Mouse (Mus musculus): ENCODE data around the gene Akap13.

Gene Akap13

DNA sequence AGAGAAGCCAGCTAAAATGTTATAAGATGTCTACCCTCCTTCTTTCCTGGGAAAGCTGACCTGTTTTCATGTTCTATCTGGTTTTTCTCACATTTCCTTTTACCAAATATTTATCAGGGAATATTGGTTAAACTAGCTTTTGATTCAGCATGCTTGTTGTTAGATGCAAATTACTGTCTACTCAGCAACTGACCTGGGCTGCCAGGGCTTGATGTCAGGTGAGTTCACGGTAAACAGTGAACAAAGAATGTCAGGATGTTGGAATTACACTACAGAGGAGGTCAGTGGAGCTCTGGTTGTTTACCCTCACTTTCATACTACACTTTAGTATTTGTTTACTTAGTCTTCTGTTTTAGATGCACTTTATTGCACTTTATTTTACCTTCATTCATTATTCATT is 5.0 kb downstream of the Akap13 start:
- no peak for DNase-seq (ENCODE audit: low spot score in 2 of 2)

DNA sequence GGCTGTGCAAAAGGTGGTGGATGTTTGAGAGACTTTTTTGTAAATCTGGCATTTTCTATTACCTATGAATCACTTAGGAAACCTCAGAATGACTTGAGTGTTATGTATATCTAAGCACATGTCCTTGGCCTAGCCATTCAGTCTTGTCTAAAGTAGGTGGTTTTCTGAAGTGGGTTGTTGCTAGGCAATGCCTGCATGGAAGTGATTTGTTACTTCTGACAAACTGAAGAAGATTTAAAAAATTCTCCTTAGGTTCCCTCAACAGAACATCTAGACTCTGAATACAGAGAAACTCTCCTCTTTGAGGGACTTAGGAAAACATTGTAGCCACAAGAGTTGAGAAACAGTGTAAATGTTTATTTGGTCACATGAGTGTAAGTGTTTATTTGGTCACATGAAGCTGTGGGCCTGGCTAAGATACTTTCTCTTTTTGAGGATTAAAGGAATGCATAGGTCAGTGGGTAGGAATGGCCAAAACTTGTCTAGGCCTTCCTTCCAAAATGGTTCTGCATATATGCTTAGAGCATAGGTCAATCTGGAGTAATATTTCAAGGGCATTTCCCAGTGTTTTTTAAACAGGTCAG is 8.3 kb downstream of the Akap13 start:
- DNase-seq (ENCODE audit: low spot score in 2 of 2) = no peak

DNA sequence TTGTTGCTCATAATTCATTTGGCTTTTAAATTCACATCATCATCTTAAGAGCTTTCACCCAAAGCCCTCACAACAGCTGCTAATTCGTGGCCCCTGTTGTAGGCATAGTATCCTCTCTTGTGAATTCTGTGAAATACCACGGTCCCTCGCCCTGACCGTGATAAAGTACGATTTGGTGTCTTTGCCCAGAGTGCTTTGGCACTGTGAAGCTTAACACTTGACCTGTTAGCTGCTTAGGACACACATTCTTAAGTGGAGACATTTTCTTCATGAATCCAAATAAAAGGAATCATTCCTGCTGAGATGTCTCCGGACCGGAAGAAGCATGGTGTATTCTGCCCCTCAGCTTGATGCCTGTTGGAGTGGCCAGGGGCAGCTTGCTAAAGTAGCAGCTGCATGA is 12.5 kb downstream of the Akap13 start:
- DNase-seq (ENCODE audit: low spot score in 2 of 2) = no peak

DNA sequence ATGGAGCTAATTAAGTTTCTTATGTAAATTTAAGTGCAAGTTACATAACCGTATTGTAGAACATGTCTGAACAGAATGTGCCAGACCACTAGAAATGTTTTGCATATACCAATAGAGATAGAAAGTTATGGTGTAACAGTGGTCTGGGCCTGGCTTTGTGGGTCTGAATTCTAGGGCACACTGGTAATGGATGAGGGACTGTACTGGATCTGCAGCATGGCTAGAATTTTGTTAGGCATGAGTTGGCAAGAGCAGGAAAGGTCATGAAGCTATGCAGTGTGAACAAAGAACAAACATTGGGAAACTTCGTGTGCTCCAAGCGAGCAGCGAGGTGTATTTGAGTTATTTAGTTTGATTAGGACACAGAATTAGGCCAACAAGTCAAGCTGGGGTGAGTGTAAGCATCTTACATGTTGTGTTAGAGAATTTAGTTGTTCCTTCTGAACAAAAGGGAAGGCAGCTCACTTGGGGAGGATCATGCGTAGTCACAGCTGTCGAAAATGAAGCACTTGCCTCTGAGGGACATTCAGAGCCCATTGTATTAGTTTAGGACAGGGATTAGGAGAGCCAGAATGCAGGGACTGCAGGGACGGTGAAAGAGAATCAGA is 15.1 kb downstream of the Akap13 start:
- no peak for DNase-seq (ENCODE audit: low spot score in 2 of 2)

DNA sequence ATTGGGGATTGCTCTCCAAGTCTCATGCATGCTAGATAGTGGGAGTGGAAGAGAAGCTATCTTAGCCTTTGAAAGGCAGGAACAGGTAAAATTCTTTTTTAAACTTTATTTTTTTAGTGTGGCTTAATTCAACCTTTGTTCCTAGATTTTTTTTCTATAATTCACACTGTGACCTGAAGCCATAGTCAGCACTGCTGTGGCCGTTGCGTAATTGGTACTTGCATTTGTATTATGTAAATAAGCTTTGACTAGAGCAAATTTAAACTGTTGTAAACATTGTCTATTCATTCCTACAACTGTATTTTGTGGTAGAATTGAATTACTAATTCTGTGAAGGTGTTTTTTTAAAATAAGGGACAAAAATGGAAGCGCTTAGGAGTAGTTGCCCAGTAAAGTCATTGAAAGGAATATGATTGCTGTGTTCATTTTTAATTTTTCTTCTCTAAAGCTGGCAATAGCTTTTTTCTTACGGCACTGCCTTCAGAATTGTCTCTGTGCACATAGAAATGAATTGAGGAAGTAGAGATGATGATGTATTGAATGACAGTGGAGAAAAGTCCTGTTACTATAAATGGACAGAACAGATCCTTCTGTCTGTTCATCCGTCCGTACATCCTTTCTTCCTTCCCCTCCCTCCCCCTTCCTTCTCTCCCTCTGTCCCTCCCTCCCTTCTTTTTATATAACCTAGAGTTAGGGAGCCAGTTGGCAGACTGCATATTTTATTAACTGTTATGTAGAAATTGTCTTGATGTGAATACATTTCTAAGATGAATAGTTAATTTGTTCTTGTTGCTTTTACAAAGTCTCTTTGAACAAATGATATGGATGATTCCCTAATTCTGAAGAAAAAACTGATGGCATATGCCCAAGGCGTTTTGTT is 17.2 kb downstream of the Akap13 start:
- no peak for DNase-seq (ENCODE audit: low spot score in 2 of 2)

DNA sequence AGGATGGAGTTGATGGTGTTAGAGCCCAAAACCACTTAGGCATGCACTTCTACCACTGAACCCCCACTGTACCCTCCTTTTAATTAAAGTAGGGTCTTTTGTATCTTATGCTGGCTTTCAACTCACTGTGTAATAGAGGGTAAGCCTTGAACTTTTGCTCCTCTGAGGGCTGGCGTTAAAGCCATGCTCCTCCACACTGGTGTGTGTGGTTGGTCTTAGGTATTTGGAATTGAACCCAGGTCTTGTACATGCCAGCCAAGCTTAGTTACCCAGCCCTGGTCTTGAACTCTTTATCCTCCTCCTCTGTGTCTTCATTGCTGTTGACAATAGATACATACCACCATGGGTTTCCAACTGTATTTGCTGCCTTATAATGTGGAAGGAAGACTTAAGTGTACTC is 18.0 kb downstream of the Akap13 start:
- no peak for DNase-seq (ENCODE audit: low spot score in 2 of 2)

DNA sequence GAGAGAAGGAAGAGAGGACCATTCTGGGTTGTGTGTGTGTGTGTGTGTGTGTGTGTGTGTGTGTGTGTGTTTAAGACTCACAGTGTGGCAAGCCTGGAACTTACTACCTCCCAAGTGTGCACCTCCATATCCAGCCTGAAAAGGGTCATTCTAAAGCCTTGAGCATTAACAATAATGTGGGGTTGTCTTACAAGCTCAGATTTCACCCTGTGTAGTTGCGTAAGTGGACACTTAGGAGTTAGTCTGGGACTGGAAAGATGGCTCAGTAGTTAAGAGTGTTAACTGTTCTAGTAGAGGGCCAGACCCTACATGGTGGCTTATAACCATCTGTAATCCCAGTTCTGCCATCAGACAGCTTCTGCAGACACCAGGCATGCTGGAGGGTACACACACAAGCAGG is 18.7 kb downstream of the Akap13 start:
- DNase-seq (ENCODE audit: low spot score in 2 of 2) = no peak

DNA sequence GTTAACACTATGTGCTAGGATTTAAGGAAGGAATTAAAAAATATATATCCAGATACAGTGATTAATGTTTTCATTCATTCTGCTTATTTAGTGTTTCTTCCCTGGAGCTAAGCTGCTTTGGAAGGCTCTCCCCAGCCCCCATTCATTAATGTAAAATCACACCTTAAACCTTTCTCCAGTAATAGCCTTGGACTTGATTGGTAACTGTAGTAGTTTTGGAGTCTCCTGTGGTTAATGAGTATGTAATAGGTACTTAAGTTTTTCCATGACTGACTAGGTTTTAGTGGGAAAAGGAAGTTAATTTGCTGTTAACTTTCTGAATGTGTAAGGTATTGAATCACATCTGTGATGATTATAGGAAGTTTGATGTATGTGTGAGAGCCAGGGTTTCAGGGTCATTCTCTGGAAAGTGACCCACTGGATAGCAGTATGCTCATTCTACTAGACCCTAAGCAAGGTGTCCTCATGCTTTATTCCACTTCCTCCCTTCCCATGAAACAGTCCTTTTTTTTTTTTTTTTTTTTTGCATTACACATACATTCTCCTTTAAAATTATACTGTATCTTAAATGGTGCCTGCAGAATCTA is 19.3 kb downstream of the Akap13 start:
- no peak for DNase-seq (ENCODE audit: low spot score in 2 of 2)

DNA sequence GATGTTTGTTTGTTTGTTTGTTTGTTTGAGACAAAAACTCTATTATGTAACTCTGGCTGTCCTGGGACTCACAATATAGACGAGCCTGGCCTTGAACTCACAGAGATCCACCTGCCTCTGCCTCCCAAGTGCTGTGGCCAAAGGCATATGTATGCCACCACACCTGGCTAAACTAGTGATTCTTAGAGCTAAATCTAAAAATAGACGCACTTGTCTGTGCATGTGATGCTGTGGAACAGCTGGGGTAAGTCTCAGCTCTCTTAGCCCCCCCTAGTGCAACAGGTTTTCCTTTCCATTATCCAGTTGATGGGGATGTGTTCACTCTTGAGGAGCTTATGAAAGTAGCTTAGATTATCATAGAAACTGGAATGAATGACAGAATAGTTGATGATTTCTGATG is 22.7 kb downstream of the Akap13 start:
- no peak for DNase-seq (ENCODE audit: low spot score in 2 of 2)

DNA sequence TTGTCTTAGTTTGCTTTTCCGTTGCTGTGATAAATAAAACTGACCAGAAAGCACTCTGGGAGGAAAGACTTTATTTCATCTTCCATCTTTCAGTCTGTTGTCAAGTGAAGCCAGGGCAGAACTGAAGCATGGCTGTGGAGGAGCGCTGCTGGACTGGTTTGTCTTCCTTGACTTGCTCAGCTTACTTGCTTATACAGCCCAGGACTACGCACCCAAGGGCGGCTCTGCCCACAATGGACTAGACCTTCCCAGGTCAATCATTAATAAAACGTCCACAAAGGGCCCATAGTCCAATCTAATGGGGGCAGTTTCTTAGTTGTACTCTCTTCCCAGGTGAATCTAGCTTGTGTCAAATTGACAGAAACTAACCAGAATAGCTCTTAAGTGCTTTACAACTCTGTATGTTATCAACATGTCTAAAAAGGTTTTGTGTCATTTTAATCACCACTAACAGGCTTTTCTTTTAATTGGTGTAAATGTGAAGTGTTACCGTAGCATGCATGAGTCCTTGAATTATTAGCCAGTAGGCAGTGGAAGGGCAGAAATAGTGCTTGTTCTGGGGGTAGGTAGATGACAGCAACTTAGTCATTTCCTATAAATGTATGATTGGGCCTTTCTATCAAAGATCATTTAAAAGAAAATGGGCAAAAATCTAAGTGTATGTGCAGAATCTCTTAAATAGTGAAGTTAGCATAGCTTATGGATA is 25.5 kb downstream of the Akap13 start:
- DNase-seq (ENCODE audit: low spot score in 2 of 2) = no peak

DNA sequence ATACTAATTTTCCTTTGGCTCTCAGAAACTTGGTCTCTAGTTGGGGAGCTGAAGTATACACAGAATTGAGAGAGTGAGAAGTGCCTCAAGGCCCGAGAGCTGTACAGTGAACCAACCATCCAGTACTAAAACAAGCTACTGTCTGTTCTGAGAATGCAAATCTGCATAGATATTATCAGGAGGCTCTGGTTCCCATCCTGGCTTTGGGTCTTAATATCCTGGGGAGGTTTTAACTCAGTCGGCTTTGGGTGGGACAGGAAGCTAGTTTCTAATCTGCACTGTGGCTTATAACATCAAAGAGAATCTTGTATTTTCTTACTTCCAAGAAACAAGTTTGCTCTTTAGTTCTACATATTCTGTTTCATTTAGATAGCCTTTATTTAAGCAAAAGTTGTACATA is 30.7 kb downstream of the Akap13 start:
- no peak for DNase-seq (ENCODE audit: low spot score in 2 of 2)

DNA sequence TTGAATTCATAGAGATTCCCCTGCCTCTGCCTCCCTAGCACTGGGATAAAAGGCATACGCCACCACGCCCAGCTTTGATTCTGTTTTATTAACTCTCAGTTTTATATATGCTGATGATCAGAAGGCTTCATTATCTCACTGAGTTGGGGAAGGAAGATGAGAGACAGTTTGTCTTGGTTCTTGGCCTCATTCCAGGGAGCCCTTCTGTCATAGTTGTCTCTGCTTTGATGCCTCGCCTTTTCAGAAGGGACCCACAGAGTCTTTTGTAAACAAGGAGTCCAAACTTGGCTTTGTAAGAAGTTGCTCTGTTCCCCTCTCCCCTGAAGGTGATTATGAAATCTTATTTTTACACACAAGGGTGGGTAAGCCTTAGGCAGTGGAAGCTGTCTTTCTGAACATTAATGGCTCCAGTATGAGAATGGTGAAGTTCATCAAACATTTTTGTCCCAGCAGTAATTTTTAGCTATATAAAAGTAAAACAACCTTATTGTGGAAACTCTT is 40.7 kb downstream of the Akap13 start:
- no peak for DNase-seq (ENCODE audit: low spot score in 2 of 2)

DNA sequence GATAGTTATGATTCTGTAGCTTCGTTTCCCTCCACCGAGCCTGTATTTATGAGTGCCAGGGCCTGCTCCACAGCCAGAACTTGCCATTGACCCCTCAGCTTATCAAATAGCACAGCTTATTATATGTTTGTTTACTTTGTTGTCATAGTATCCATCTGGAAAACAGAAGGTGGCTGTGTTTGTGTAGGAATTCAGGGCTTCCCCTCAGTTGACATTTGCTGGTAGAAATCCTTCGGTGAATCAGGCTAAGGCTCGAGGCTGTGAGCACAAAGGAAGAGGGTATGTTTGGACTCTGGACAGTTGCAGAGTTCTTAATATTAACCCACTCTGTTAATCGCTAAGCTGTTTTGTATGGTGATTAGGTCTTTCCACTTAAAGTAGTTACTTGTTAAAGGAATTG is 43.3 kb downstream of the Akap13 start:
- no peak for DNase-seq (ENCODE audit: low spot score in 2 of 2)

DNA sequence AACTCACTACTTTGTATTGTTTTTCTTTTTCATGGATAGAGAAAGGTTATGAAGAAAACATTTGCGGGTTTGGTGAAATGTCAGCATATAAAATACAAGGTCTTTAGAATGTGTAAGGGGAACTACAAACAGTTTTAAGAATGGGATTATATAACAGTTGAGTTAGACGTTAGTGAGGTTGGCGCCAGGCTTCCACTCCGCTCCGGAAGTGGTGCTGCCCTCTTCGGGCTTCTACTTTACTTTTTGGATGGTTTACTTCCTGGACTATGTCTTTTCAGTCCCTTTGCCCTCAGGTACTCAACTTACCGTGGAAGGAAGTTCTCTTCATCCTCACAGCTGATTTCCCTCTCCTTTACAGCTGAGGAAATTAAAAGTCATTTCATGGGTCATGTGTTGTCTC is 43.9 kb downstream of the Akap13 start:
- DNase-seq (ENCODE audit: low spot score in 2 of 2) = no peak

DNA sequence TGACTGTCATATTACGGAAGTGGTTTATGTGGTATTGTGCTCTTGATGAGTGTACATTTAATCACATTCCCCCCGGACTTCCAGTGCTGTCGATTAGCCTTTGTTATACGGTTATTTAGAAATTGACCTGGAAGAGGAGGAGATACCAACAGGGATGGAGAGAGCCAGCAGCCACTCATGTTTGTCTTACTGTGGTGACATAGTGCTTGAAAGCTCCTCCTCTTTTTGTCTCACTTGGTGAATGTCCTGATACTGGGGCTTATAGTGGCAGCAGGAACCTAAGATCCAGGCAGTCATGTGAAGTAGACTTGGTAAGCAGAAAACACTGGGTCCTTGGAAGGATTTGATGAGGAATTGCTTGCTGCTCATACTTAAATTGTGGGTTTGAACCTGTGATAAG is 44.8 kb downstream of the Akap13 start:
- DNase-seq (ENCODE audit: low spot score in 2 of 2) = no peak

DNA sequence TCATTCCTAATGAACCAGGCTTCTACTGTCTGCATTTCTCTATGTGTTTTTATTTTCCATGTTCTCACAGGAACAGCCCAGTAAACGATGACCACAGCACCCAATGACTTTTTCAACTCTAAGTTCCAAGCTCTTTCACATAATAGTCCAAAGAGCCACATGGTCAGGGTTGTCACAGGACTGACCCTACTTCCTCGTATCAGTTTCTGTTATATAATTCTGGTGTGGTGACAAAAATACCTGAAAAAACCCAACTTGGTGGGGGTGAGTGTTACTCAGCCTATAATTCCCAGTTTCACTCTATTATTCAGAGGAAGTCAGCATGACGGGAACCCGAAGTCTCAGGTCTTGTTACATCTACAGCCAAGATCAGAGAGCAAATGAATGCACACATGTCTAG is 45.5 kb downstream of the Akap13 start:
- DNase-seq (ENCODE audit: low spot score in 2 of 2) = no peak

DNA sequence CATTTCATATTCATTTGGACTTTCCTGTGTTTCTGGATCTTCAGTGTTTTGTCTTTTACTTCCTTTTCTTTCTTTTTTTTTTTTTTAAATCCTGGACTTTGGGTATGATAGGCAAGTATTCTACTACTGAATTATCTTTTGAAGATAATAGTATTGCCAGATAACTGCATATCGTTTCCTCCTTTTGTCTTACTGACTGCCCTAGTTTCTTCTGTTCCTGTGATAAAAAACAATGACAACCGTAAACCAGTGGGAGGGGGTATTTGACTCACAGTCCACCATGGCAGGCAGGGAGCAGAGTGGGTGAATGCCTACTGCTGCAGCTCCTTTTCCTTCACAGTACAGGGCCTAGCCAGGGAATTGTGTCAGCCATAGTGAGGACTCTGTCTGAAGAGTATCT is 49.2 kb downstream of the Akap13 start:
- no peak for DNase-seq (ENCODE audit: low spot score in 2 of 2)

DNA sequence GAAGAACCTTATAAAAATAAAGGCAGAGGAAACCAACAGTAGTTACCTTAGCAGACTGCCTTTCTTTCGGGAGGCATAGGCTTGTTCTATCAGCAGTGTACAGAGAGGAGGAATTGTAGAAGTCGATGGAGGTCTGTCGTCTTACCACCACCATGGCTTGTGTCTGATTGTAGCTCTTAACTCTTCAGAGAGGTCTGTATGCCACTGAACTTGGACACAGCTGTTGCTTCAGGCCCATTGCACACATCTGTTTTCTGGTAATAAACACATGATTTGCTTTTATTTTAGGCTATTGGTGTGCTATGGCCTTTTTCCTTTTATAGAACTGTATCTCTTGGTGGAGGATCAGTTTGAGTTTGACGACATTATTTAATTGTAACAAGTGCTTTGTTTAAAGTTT is 51.3 kb downstream of the Akap13 start:
- no peak for DNase-seq (ENCODE audit: low spot score in 2 of 2)

DNA sequence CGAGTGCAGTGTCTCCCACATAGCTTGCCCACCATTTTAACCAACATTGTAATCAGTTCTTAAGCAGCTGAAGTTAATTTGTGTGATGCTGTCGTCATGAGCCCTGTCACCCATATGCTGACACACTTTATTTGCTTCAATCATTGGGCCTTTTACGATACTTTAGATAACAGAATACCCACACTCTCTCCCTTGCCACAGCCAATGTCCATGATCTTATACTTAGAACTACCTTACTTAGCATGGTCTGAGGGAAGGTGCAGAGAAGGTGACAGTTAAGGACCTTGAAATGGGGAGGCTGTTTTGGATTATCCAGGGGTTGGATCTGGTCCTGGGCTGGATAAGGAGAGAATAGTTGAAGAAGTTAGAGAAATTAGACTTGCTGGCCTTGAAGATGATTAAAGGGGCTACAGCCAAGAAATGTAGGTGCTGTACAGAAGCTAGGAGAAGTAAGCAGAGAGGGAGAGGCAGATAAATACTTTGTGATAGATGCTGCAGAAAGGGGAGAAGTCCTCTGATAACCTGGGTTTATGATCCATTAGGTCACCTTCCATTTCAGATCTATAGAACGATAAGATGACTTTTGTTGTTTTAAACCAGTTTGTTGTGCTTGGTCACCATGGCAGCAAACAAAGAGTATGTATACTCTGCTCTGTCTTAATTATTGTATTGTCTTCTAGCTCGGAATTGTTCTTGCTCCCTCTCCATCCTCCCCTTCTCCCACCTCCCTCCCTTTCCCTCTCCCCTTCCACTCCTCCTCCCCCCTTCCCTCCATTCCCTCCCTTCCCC is 53.9 kb downstream of the Akap13 start:
- no peak for DNase-seq (ENCODE audit: low spot score in 2 of 2)

DNA sequence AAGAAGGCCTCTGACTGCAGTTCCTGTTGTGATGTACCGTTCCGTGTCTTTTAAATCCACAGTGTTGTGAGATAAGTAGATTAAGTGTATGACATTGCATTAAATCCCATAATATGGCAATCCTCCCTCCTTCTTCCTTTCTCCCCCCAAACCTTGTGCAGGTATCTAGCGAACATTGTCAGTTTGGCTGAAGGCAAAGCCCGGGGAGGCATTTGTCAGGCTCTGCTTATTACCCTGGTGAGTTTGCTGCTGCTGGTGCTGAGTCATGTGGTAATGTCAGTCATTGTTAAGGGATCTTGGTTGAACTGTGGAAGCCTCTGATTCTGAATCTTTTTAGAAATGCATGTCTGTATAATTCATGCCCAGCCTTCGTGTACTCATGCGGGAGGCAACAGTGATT is 60.1 kb downstream of the Akap13 start:
- DNase-seq (ENCODE audit: low spot score in 2 of 2) = no peak
